Mouse (Mus musculus) layer of hippocampus, postnatal 14 days (tissue): ENCODE measurements around the gene Npy. TPM values are rescaled to one million over a fixed set of nuclear protein-coding genes. Genes with fewer than 3 reads are reported as not detected.

Experiments
- DNase-seq, 2 experiments: peaks; one replicate each; pipeline ENCODE4 v3.0.0; 2021 to 2022; ENCODE audit warnings: low spot score in 2 of 2, mixed read lengths in 1 of 2
- long read RNA-seq, 2 experiments: library from polyadenylated mRNA; stranded (forward); transcript quantifications; one replicate each; pipeline ENCODE4 v2.0.0; 2021
- total RNA-seq, 2 experiments: library from RNA; stranded (reverse); gene quantifications; 2 replicates each; pipeline ENCODE4 v1.2.3; 2021

Npy gene
- total RNA-seq = 100 to 1,000 TPM in 1 of 2 experiments, 10 to 100 TPM in 1; 77.2 to 104 TPM
- long read RNA-seq, experiment 1, transcript Npy-201 (4 exons, 566 nt) = major isoform, 18 of 26 reads
- long read RNA-seq, experiment 1, partial matches to known transcripts = 8 of 26 reads
- long read RNA-seq, experiment 1, other reads (novel, unspliced or antisense) = 0 of 26 reads
- long read RNA-seq, experiment 2, transcript Npy-201 (4 exons, 566 nt) = major isoform, 57 of 86 reads
- long read RNA-seq, experiment 2, partial matches to known transcripts = 29 of 86 reads
- long read RNA-seq, experiment 2, other reads (novel, unspliced or antisense) = 0 of 86 reads

DNA sequence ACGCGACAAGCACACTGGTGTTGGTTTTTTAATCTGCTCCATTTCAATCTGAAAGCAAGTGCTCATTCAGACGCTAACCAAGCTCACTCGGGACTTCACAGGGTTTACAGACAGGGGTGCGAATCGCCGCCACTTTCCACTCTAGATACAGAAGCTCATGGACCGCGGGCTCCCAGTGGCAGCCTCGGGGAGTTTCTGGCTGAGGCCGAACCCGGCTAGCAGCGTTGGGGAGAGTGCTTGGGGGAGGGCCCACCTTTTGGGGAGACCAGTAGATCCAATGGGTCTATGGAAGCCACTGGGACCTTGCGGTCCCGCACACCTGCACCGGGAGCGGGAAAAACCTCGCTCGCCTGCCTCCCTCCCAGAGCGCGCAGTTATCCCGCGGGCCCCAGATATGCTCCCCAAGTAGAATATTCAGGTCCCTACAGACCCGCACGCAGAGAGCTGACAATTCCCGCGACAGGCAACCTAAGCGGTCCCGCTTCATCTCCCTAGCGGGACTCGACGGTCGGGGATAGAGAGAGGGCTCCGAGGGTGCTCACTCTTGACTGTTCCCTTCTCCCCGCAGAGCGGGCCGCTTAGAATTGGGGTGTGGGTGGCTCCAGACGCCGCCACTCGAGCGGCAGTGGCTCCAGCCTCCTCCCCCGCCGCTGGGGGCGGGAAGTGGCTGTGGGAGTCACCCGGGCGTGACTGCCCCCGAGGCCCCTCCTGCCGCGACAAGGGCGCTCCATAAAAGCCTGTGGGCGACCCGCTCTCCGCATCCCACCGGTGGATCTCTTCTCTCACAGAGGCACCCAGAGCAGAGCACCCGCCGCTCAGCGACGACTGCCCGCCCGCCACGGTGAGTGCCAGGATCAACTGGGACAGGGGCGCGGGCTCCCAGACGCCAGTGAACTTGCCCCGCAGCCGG is at the start of gene Npy:
Gene Npy, plus strand, starts transcription at position 750 of the 910 bp plus-strand sequence.
- peak in 1 of 2 experiments; percentile 14 for DNase-seq

DNA sequence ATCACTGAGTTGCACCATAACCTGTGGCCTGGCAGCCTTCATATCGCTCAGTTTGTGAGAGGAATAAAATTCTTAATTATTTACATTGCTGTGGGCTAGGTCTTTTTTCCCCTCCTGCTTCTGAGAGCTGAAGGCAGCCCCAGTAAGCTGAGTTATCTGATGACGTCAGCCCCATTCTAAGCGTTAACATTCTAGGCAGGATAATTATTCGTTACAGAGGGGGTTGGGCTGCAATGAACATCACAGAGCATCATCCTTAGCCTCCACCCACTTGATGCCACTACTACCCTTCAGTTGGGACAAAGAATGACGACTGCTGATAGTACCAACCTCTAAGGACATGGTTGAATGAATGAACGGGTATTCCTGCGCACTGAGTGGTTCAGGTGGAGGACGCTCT is 47.5 kb upstream of the Npy start:
- DNase-seq = no peak

DNA sequence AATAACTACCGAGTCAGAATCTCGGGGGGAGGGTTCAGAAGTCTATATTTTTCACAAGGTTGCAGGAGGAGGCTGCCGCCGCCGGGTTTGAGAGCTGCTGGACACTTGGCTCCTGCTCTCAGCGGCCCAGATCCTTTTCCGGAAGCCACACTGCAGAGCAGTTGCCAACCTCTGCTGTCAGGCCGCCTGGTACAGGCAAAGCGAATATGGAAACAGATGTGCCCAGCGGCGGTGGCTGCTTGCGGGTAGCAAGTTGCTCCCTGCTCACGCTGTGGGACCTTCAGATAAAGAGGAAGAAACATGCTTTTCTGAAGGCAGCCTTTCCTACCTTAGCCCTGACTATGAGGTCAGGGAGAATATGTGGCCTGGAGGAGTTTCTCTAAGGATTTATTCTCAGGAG is 44.4 kb upstream of the Npy start:
- DNase-seq = no peak

DNA sequence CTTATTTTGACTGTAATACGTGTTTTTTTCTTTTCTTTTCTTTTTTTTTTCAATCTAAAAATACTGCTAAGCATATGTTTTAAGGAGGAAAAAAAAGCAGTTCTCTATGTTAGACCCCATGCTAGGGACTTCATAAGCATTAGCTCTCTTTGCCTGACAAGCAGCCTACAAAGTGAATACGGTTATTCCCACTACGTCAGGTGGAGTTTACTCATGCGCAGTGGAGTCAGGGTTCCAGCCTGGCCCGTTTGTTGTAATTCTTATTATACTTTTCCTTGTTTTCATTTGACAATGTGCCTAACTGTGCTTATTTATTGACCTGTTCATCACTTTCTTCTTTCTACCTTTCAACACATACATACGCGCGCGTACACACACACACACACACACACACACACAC is 43.8 kb upstream of the Npy start:
- no peak for DNase-seq

DNA sequence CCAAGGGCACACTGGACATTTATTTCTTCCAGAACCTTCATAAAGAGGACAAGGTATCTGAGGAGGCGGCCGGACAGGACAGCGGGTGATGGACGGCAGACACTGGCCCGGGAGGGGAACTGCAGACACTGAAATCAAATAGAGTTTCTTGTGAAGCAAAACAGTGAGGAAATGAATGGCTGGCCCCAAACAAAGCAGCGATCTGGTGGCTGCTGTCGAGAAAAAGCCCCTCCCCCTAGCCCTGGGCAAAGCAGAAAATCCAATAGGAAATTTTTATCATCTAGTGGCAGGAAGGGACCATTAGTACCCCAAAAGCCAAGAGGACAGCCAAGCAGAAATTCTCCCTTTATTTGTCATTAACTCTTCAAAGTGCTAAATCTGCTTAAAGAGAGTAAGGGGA is 42.9 kb upstream of the Npy start:
- DNase-seq = no peak

DNA sequence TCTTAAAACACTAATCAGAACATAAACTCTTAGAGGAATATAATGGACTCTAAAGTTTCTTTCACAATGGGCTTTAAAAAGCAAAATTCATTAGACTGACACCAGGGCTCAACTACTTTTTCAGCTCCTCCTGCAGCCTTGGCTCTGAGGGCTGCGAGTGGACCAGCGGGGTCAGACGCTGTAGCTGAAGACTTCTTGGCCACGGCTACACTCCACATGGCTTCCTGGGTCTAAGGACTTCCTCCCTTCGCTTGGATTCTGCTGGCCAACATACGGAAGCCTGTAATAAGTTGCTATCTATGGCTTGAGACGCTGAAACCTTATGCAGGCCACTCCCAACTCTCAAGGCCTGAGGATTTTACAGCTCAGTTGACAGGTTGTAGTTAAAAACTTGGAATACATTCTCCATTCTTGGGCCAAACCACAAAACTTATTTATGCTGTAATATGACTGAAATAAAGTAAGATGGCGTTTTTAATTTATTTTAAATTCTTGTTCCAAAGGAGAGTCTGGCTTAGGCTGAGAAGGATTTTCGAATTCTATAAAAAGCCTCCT is 41.6 kb upstream of the Npy start:
- DNase-seq = no peak

DNA sequence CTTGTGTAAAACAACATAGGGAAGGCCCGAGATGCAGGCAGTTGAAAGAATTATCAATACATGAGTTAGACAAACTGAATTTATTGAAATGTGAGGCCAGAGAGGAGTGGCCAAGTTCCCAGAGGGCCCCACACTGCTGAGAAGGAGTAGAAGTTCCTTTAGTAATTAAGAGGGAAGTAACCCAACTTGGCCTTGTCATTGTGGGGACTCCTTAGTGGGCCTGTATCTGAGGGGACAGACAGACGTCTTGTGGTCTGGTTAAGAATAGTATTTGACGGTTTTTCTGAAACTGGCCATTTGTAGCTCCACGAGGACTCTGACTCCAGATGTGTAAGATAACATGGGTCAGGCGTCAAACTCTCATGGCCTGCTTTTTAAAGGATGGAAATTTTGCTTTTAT is 40.7 kb upstream of the Npy start:
- DNase-seq = no peak

DNA sequence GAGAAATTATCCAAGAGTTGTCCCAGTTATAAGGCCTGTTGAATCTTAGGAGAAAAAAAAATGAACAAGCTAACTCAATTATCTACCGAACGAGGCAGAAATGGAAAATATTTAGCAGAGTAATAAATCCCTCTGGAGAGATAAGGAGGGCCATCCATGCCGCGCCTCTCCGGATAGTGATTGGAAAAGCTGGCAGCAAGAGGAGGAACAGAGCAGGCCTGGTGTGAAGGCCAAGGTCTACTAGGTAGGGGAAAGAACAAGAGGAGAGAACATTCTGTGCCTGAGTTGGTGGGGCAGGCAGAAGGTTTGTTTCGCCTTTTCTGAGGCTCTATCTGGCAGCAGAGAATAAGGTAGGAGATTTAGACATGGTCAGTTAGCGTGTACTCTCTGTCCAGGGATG is 39.8 kb upstream of the Npy start:
- DNase-seq = no peak

DNA sequence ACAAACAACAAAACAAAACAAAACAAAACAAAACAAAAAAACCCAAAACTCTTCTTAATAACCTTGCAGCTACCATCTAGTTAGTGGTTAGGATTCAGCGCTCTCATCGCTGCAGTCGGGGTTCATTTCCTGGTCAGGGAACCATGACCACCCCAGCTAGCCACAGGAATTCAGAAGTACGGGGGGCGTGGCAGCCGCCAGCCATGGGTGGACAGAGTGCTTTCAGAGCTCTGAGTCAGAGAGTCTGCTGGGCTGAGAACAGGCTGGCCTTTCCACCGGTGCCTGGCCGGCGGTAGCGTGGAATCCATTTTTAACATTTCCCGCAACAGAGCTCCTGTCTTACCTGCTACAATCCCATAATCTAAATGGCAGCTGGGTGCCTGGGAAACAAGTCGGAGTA is 30.0 kb upstream of the Npy start:
- DNase-seq = no peak

DNA sequence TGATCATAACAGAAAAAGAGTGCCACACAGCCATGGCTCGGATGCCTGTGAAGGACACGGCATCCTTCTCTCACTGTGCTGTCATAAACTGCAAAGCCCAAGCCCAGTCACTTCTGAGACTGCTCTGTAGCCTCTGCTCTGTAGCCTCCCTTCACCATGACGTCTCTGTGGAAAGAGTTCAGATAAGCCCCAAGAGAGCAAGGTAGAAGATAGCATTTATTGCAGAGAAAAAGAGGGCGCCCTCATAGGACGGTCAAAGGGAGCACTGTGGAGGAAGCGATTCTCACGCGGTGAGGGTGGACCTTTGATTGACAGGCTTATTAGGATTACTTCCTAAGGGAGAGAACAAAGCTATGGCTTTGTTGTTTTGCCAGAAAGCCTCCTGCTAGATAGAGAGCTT is 18.4 kb upstream of the Npy start:
- DNase-seq = no peak

DNA sequence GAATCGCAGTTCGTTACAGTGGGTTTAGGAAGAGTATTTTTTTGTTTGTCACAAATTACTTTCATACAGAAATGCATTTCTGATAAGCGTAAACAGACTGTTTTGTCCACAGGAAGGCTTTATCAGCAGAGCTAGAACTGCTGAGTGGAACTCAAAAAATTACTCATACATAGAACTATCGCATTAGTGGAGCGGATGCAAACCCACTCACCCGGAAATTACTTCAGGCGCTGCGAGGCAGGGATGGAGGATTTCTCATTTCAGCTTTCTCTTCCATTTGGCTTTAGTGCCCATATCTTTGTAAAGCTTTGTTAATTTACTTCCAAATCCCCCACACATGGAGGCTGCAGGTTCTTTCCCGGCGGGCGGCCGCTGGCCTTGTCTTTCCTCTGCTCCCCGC is 14.4 kb upstream of the Npy start:
- no peak for DNase-seq

DNA sequence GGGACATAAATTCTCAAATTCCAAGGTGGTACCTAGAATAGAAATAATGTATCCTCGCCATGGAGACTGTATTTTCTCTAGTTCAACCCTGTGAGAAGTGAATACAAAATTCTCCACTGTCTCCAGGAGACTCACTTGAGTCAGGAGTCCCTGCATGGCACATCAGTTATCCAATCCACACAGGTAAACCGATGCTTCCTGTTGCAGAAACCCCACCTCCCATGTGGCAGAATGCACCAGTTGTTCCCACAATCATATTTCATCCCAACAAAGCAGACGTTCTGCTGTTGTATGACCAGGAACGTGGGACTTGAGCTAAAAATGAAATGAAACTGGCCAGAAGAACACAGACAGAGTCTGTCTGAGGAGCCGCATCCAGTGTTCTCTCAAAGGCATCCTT is 5.3 kb upstream of the Npy start:
- peak in 1 of 2 experiments; percentile 6 for DNase-seq

DNA sequence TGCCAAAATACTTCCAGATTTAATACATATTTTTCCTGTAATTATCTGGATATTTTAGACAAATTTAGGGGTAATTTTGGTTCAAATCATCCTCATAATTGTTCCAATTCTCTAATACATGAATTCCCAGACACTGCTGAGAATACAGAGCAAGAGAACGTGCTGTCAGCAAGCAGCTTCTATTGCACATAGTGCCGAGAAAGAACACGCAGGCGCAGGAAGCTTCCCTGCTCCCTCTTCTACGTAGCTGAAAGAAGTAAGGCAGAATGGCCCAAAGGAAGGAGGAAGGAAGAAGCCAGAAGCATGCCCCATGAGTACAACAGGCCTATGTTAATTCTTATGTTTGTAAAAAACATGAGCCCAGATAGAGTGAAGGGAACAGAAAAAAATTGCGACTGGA is 4.9 kb upstream of the Npy start:
- no peak for DNase-seq

DNA sequence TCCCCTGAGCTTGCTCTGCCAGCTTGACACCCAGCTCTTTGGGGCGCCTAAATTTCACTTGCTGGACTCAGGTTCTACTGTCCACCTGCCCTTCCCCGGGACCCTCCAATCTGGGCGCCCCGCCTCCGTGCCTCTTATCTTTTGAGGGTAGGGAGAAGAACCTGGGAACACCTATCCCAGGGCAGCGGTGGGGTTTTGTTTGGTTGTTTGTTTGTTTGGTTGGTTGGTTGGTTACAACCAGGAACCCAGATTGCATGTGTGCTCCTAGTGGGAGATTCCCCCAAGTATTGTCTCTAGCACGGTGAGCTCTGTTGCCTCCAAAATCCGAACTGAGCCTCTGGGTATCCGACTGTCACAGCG is 341 bp downstream of the Npy start:
- DNase-seq = no peak

DNA sequence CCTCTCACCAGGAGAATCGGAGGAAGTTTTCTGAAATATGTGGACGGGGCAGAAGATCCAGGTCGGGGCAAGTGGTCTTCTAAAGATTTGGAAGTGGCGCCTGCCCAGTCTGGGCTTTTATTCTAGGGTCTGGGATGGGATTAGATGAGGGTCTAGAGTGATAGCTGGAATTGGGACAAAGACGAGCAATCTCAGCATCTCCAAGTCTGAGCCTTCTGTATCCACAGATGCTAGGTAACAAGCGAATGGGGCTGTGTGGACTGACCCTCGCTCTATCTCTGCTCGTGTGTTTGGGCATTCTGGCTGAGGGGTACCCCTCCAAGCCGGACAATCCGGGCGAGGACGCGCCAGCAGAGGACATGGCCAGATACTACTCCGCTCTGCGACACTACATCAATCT is 861 bp downstream of the Npy start:
- DNase-seq = no peak

DNA sequence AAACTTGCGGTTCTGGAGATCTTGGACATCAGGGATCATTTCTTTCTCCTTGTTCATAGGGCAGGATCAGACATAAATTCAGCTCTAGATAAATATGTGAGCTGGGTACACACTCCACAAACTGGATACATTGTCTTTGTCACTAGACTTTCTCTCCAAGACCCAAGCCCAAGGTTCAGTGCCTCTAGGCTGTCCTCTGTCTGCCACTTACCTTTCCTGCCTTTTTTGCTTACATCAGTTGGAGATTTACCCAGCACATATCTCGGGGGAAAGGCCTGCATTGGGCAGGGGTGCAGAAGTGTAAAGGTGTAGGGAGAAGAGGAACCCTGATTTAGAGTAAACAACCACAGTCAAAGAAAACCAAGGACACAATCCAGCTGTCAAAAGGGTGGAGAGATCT is 1.3 kb downstream of the Npy start:
- no peak for DNase-seq

DNA sequence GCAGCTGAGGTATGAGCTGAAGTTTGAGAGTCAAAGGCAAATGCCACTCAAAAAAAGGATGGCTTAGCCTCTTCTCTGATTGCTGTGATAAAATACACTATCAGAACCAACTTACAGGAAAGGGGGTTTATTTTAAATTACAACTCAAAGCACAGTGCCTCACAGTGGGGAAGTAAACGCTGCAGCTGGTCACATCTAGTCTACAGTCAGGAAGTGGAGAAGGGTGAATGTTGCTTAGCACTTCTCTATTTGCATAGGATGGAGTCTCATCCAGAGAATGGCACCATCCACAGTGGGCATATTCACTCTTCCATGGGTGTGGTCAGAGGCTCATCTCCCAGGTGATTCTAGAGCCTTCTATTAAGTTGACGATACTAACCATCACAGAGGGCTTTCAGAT is 9.1 kb downstream of the Npy start:
- no peak for DNase-seq

DNA sequence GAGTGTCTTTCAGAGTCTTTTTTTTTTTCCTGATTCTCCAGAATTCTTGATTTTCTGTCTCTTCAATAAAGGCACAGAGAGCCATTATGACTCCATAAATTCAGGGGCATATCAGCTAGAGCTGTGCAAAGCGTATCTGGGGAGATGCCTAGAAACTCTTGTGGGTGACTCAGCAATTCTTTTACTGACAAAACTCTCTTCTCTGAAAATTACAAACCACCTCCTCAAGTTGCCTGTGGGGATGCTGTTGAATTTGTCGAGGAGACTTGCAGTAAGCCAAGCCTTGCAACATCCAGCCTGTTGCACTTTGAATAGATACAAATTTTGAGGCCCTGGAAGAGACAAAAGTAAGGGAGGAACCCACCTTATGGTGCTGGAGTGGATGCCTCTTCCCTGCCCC is 34.3 kb downstream of the Npy start:
- no peak for DNase-seq

DNA sequence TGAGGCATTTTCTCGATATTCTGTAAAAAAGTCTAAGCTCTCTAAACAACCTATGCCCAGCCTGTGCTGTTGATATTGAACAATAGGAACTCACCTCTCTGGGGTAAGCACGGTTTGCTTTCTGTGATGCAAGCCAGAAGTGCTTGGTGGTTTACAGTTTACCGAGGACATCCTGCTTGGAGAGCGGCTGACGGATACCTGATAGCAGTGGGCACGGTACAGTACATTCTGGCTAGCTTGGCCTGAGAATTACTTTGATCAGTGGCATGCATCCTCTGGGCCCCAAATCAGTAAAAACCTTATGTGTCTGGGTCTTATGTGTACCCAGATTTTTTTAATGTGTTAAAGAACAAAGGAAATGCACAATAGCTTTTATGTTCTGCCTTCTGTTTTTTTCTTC is 45.1 kb downstream of the Npy start:
- no peak for DNase-seq

DNA sequence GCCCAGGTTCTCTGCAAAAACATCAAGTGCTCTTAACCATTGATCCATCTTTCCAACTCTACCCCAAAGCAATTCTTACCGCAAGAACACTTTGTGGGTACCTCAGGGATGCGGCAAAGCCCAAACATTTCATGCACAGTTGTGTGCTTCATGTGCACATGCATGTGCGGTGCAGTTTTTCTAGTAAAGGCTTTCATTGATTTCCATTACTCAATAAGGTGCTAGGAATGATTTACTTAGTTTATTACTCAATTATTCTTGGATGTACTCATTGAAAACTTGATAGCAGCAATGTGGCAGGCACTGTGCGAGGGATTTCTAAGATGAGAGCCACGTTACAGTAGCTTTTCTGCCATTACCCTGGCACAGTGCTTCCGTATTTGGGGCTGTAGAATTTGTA is 48.6 kb downstream of the Npy start:
- no peak for DNase-seq

DNA sequence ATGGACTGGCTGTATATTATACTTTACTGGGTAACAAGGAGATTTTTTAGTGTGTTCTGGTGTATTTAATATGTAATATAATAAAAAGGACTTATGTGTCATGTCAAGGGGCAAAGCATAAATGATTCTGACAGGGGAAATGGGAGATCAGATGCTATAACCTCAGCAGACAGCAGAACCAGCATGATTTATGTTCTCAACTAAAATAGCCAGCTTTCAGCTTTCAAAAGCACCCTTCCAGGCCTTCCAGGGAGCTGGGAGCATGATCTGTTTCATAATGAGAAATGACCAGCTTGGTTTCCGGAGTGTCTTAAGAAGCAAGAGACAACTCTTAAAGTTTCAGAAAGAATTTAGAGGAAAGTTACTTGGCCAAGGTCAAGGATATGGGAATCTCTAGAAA is 51.0 kb downstream of the Npy start:
- no peak for DNase-seq

DNA sequence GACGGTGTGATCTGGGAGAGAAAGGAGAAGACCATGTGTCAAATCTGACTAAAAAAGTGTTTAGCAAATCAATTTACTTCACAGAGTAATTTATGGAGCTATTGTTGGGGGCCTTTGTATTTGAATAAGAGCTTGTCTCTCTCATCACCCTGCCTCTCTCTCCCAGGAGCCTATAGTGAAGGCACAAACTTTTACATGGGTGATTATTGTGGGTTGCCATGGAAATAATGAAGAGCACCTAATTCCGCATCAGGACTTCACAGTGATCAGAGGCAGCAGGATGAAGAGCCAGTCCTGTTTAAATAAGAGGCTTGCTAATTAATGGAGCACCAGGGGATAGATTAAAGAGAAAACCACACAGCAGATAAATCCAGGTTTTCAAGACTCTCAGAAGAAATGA is 52.6 kb downstream of the Npy start:
- no peak for DNase-seq

DNA sequence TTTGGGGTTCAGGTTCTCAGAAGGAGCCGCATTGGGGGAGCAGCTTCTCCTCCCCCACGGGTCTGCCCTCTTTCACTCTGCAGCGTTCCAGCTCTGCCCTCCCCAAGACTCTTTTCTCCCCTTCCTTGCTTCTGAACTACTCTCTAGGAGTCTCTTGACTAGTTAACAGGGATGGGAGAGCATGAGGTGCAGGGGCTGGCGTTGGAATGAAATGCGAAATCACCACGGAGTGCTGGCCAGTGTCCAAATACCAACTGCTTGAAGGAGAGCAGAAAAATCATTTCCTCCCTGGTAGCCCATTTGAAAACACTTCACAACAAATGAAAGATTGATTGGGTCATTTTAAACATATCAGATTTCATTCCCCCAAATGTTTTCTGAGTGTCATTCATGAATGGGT is 53.3 kb downstream of the Npy start:
- no peak for DNase-seq
